Mouse (Mus musculus): ENCODE measurements at regions not wholly inside any gene's neighbourhood (a gene's known extent, or its start where the extent isn't known, plus 50 kb on each side); places are given as distances from the start of the nearest gene placed in this dataset.
"Not testable (repeated sequence)": the region's sequence is repeated elsewhere in the genome, so short reads cannot be mapped to it uniquely, and the experiment has no call there.

GRCm38 (mm10) chr12:23026976-23027375 is 753.1 kb downstream of the Gm10330 start:
- not testable (repeated sequence) for H3K4me1 ChIP-seq; H3K27ac ChIP-seq; H3K36me3 ChIP-seq; H3K9me3 ChIP-seq; DNase-seq (ENCODE audit: low spot score); H3K4me3 ChIP-seq; H3K27me3 ChIP-seq (ENCODE audit: insufficient read depth, poor library complexity, severe bottlenecking)
- WGBS = 75% methylated on average over 6 of the region's 6 CpGs

DNA sequence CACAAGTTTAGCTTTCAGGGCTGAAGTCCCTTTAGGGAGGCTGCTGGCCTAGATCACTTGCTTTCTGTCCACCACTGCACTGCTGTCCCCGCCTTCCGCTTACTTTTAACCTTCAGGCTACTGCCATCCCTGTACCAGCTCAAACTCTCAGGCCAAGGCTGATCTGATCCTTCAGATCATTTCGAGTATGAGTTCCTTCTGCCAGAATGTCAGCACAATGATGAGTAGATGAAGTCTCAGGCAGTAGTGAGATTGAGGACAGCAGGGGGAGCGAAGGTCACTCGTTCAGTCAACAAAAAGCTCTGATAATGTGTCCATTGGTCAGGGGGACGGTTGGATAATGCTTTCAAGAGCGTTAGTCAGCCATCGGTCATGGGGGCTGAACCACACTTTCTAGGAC is 756.5 kb downstream of the Gm10330 start:
- 78% methylated on average over 8 of the region's 8 CpGs for WGBS
- H3K27me3 ChIP-seq (ENCODE audit: insufficient read depth, poor library complexity, severe bottlenecking); H3K4me1 ChIP-seq; H3K27ac ChIP-seq; H3K36me3 ChIP-seq; DNase-seq (ENCODE audit: low spot score); H3K9me3 ChIP-seq; H3K4me3 ChIP-seq: not testable (repeated sequence)

DNA sequence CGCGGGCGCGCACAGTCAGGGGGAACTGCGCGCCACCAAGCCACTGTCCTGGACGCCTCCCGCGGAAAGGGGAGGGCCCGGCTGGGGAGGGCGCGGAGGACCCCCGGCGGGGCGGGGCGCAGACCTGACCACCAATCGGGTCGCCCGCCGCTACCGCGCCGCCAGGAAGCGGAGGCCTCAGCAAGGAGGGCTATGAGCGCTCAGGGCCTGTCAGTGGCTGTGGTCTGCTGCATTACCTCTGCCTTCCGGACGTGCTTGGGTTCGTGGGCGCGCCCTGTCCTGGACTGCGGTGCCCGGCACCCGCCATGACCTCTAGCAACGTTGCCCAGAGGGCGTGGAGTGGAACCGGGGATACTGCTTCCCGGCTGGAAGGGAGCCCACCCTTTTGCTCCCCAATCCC is 769.9 kb downstream of the Gm10330 start:
- not testable (repeated sequence) for H3K36me3 ChIP-seq; H3K27me3 ChIP-seq (ENCODE audit: insufficient read depth, poor library complexity, severe bottlenecking); H3K9me3 ChIP-seq; H3K4me1 ChIP-seq
- Histone ChIP-seq H3K27ac (peak overlapping the region; percentile 47), H3K4me3 (peak overlapping the region; percentile 61)
- 1% methylated on average over 36 of the region's 37 CpGs for WGBS
- DNase-seq (ENCODE audit: low spot score) = peak; percentile 85

- H3K4me1 ChIP-seq; H3K36me3 ChIP-seq; H3K27me3 ChIP-seq (ENCODE audit: insufficient read depth, poor library complexity, severe bottlenecking); H3K9me3 ChIP-seq: not testable (repeated sequence)
- H3K27ac ChIP-seq = peak overlapping the region; percentile 78
- peak overlapping the region; percentile 61 for H3K4me3 ChIP-seq
- peak; percentile 67 for DNase-seq (ENCODE audit: low spot score)
- under 1% methylated on average over 29 of the region's 48 CpGs for WGBS
These were observed 770.4 kb downstream of the Gm10330 start for GRCm38 (mm10) chr12:23009662-23010061.

Measured in heart, embryonic 10.5 days (tissue).